Mouse (Mus musculus) hindbrain, embryonic 14.5 days (tissue): ENCODE measurements around the gene Hadha. TPM values are rescaled to one million over a fixed set of nuclear protein-coding genes. Genes with fewer than 3 reads are reported as not detected.

ENCODE experiments used
- ATAC-seq: fragments of 200-750 bp; cut with Nextera tagmentation; 2 replicates; pipeline ENCODE4 v1.8.0; 2017; ENCODE audit warnings: moderate number of reproducible peaks, mild to moderate bottlenecking, moderate TSS enrichment, moderate library complexity; ENCODE audit not compliant: low FRiP score
- DNase-seq: peaks from one replicate; pipeline ENCODE4 v3.0.0-alpha.2; 2015; ENCODE audit warnings: low spot score
- H3K27ac ChIP-seq: fragments of 300-500 bp; sonication (generic); 2 replicates; pipeline ENCODE4 v1.5.1; 2014; ENCODE audit warnings: mild to moderate bottlenecking, moderate library complexity
- H3K27me3 ChIP-seq: fragments of 300-500 bp; sonication (generic); 2 replicates; pipeline ENCODE4 v1.6.1; 2014; ENCODE audit warnings: mild to moderate bottlenecking, low read length, mixed read lengths; ENCODE audit not compliant: control insufficient read depth, insufficient read depth
- H3K36me3 ChIP-seq: fragments of 300-500 bp; sonication (generic); replicated peaks from 2 replicates; pipeline ENCODE4 v1.6.1; 2014; ENCODE audit not compliant: control insufficient read depth, insufficient read depth
- H3K4me1 ChIP-seq: fragments of 300-500 bp; sonication (generic); replicated peaks from 2 replicates; pipeline ENCODE4 v1.6.1; 2014; ENCODE audit warnings: antibody characterized with exemption, low read length, mixed read lengths; ENCODE audit not compliant: control insufficient read depth, insufficient read depth
- H3K4me2 ChIP-seq: fragments of 300-500 bp; sonication (generic); replicated peaks from 2 replicates; pipeline ENCODE4 v1.6.1; 2014; ENCODE audit warnings: mild to moderate bottlenecking, moderate library complexity
- H3K4me3 ChIP-seq: fragments of 300-500 bp; sonication (generic); replicated peaks from 2 replicates; pipeline ENCODE4 v1.5.1; 2014; ENCODE audit warnings: mild to moderate bottlenecking, low read length
- H3K9ac ChIP-seq: fragments of 300-500 bp; sonication (generic); 2 replicates; pipeline ENCODE4 v1.6.1; 2014
- H3K9me3 ChIP-seq: fragments of 300-500 bp; sonication (generic); 2 replicates; pipeline ENCODE4 v1.6.1; 2016; ENCODE audit warnings: low read length; ENCODE audit not compliant: control insufficient read depth
- WGBS: fragments of 180-500 bp; shearing (Covaris S2); extraction: QIAGEN DNeasy Blood & Tissue Kit; methylation state at CpG from one replicate; pipeline ENCODE4 v1.1.7; 2014; 5-methylcytosine and 5-hydroxymethylcytosine counted together
- polyA plus RNA-seq: library from polyadenylated mRNA; unstranded; fragments of >200 nt; fragmentation: Nextera tagmentation; extraction: Ambion mirVana; gene quantifications from 2 replicates; pipeline ENCODE4 v1.2.1, GENCODE M21; 2014

Gene Hadha
- polyA plus RNA-seq, result 57.5 and 62.2 TPM in 2 replicates

- peak within 1 kb of the TSS; percentile 63 for H3K4me2 ChIP-seq
- H3K4me1 ChIP-seq, result peaks cover 21% of the 10 kb centered on the region
- peak within 1 kb of the TSS; percentile 77 for H3K9ac ChIP-seq
- DNase-seq (peak; percentile 88), ATAC-seq (peak; percentile 92)
- H3K27me3 ChIP-seq, result no peaks in the 10 kb centered on the region
- H3K9me3 ChIP-seq, result no peaks in the 10 kb centered on the region
- H3K27ac ChIP-seq, result peak within 1 kb of the TSS; percentile 85
- WGBS, result under 1% methylated on average over 53 of the region's 53 CpGs
- no peaks in the 10 kb centered on the region for H3K36me3 ChIP-seq
- H3K4me3 ChIP-seq, result peak within 1 kb of the TSS; percentile 74
Observed at GRCm38 (mm10) chr5:30154474-30155394, at the start of gene Hadha, which contains the start of gene Hadhb. Gene Hadha (minus strand): TSS chr5:30155162. Gene Hadhb (plus strand): TSS chr5:30155248.

- 44% methylated on average over 1 of the region's 1 CpGs for WGBS
- DNase-seq, result no peak
- Histone ChIP-seq H3K9me3 (no peaks in the 10 kb centered on the region), H3K4me1 (no peaks in the 10 kb centered on the region), H3K4me3 (no peak overlapping the region), H3K27me3 (no peaks in the 10 kb centered on the region), H3K27ac (no peak overlapping the region), H3K9ac (no peak overlapping the region), H3K36me3 (no peaks in the 10 kb centered on the region), H3K4me2 (no peak overlapping the region)
- no peak for ATAC-seq
Observed at GRCm38 (mm10) chr5:30204441-30204840, 49.5 kb upstream of the Hadha start.

GRCm38 (mm10) chr5:30203216-30203885 lies 48.4 kb upstream of the Hadha start:
- Histone ChIP-seq H3K27me3 (no peaks in the 10 kb centered on the region), H3K9me3 (no peaks in the 10 kb centered on the region), H3K27ac (no peak overlapping the region), H3K4me1 (no peaks in the 10 kb centered on the region), H3K9ac (no peak overlapping the region), H3K4me2 (no peak overlapping the region), H3K4me3 (no peak overlapping the region), H3K36me3 (no peaks in the 10 kb centered on the region)
- ATAC-seq, result no peak
- WGBS, result 90% methylated on average over 10 of the region's 10 CpGs
- DNase-seq, result no peak

GRCm38 (mm10) chr5:30202221-30202620 lies 47.3 kb upstream of the Hadha start:
- no peaks in the 10 kb centered on the region for H3K27me3 ChIP-seq
- H3K36me3 ChIP-seq, result no peaks in the 10 kb centered on the region
- H3K4me1 ChIP-seq, result no peaks in the 10 kb centered on the region
- DNase-seq (no peak), ATAC-seq (no peak)
- 94% methylated on average over 7 of the region's 7 CpGs for WGBS
- H3K4me3 ChIP-seq, result no peak overlapping the region
- no peak overlapping the region for H3K9ac ChIP-seq
- H3K27ac ChIP-seq, result no peak overlapping the region
- no peaks in the 10 kb centered on the region for H3K9me3 ChIP-seq
- no peak overlapping the region for H3K4me2 ChIP-seq

DNA sequence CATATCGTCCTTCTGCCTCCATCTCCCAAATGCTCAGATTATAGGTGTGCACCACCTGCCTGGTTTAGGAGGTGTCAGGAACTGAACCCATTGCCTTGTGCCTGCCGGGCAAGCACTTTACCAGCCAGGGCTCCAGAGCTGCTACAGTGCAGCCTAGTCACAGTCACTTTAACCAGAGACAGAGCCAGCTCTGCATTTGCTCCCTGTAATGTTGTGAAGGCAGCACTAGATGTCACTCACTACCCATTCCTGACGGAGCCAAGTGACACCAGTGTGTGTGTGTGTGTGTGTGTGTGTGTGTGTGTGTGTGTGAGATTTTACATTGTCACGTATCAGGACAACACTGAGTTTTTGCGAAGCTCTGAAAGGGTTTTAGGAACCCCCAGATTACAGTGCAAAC lies 46.6 kb upstream of the Hadha start:
- peak; percentile 69 for ATAC-seq
- WGBS, result 55% methylated on average over 5 of the region's 5 CpGs
- peak; percentile 75 for DNase-seq
- Histone ChIP-seq H3K4me2 (no peak overlapping the region), H3K27me3 (no peaks in the 10 kb centered on the region), H3K9ac (no peak overlapping the region), H3K9me3 (no peaks in the 10 kb centered on the region), H3K4me1 (no peaks in the 10 kb centered on the region), H3K27ac (no peak overlapping the region), H3K36me3 (no peaks in the 10 kb centered on the region), H3K4me3 (no peak overlapping the region)

- H3K9ac ChIP-seq, result no peak overlapping the region
- H3K9me3 ChIP-seq, result no peaks in the 10 kb centered on the region
- no peaks in the 10 kb centered on the region for H3K36me3 ChIP-seq
- DNase-seq (no peak), ATAC-seq (no peak)
- 83% methylated on average over 7 of the region's 7 CpGs for WGBS
- H3K27ac ChIP-seq, result no peak overlapping the region
- no peak overlapping the region for H3K4me3 ChIP-seq
- H3K27me3 ChIP-seq, result no peaks in the 10 kb centered on the region
- no peak overlapping the region for H3K4me2 ChIP-seq
- no peaks in the 10 kb centered on the region for H3K4me1 ChIP-seq
Observed at GRCm38 (mm10) chr5:30198257-30198656, 43.3 kb upstream of the Hadha start.

GRCm38 (mm10) chr5:30195340-30195739 lies 40.4 kb upstream of the Hadha start:
- H3K9me3 ChIP-seq, result no peaks in the 10 kb centered on the region
- no peak overlapping the region for H3K4me2 ChIP-seq
- H3K9ac ChIP-seq, result no peak overlapping the region
- no peak overlapping the region for H3K4me3 ChIP-seq
- H3K27me3 ChIP-seq, result no peaks in the 10 kb centered on the region
- peaks cover 5% of the 10 kb centered on the region; the same call in 1 of the 2 replicates for H3K36me3 ChIP-seq
- H3K27ac ChIP-seq, result no peak overlapping the region
- H3K4me1 ChIP-seq, result no peaks in the 10 kb centered on the region
- DNase-seq (no peak), ATAC-seq (no peak)
- 92% methylated on average over 5 of the region's 5 CpGs for WGBS

- 92% methylated on average over 1 of the region's 1 CpGs for WGBS
- Histone ChIP-seq H3K9ac (no peak overlapping the region), H3K9me3 (no peaks in the 10 kb centered on the region), H3K4me3 (no peak overlapping the region), H3K4me2 (no peak overlapping the region), H3K4me1 (no peaks in the 10 kb centered on the region), H3K36me3 (peaks cover 16% of the 10 kb centered on the region), H3K27ac (no peak overlapping the region), H3K27me3 (no peaks in the 10 kb centered on the region)
- DNase-seq (no peak), ATAC-seq (no peak)
Observed at GRCm38 (mm10) chr5:30192452-30192851, 37.5 kb upstream of the Hadha start.

DNA sequence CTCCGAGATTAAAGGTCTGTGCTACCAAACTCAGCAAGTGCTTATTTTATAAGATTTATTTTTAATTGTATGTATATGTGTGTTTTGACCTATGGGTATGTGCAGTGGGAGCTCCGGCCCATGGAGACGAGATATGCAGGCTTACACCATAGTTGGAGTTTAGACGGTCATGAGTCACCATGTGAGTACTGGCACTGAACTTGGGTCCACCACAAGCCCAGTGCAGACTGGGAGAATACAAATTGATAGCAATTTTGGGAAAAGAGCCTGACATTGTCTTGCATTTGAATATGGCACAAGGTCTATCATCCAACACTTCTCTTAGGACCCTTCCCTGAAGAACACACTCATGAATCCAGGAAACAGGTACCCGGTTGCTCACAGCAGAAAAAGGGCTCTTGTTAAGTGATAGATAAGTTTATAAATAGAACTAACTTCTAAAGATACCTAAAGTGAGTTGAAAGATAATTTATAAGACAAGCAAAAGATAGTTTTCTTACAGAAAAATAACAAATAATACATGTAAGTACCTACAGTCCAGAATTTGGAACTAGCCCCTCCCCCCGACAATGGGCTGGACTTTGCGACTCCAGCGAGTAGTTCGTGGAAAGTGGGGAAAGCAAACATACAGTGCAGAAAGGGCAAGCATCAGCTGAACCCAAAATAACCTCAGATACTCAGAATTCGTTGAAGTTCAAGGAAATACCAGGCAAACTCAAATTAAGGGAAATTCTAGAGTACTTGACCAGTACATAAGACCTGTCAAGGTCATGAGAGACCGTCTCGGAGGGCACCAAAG lies 32.9 kb upstream of the Hadha start:
- DNase-seq (no peak), ATAC-seq (no peak)
- H3K4me2 ChIP-seq, result no peak overlapping the region
- no peak overlapping the region for H3K4me3 ChIP-seq
- 95% methylated on average over 12 of the region's 12 CpGs for WGBS
- no peaks in the 10 kb centered on the region for H3K4me1 ChIP-seq
- no peaks in the 10 kb centered on the region for H3K9me3 ChIP-seq
- H3K36me3 ChIP-seq, result peaks cover 54% of the 10 kb centered on the region
- H3K27ac ChIP-seq, result no peak overlapping the region
- no peak overlapping the region for H3K9ac ChIP-seq
- no peaks in the 10 kb centered on the region for H3K27me3 ChIP-seq
